Mouse (Mus musculus): Measurements from ENCODE around the gene Fat3. TPM values are rescaled to one million over a fixed set of nuclear protein-coding genes. Genes with fewer than 3 reads are reported as not detected.
A peak's percentile ranks its signal among the peaks of the same experiment; 100 is the strongest.

Gene Fat3
- total RNA-seq, 2 experiments from 2014 or later, result 39.2 to 43.5 TPM

DNA sequence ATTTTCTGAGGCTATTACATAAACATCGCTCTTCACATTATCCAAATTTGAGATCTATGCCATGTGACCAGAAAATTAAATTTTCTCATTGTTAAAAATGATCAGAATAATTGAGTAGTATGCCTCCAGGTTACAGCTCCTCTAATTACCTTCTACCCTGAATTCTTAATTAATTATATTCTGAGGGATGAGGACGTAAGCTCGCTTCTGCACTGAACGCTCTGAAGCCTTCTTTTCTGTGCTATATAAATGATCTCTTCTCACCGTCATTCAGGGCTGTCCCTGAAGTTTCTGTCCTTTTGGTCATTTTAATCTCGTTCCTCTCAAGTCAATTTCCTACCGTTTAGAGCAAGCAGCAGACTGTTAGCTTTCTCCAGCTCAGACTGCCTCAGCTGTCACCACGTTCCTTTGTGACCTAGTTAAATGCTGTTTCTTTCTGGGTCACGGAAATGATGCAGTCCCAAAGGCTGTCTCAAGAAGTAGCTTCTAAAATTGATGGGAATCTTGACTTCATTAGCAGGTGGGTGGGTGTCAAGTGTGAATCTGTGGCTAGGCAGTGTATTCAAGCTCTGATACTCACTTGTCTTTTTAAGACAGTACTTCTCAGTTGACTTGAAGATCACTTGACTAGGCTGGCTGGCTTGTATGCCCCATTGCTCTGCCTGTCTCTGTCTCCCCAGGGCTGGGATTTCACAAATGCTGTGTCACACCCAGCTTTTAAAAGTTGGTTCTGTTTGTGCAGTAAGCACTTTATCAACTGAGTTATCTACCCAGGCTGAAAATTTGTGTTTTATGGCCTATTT, 596.9 kb downstream of the Fat3 start:
- no peak for DNase-seq (ENCODE audit: low spot score in 2 of 2)

DNA sequence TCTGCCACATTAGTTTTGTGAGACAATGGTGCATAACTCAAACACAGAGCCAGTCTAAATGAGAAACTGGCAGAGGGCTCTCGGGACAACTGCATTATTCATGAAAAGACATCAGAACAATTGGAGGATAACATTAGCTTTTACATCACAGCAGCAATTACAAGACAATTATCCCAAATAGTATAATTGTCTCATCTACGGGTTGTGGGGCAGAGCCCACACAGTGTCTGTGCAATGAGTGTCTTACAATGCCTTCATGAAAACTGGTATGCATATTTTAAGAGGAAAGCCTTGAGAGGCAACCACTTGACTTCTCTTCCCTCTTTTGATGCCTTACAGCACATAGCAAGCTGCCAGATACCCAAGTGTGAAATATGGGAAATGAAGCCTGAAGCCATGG, 603.0 kb downstream of the Fat3 start:
- no peak for DNase-seq (ENCODE audit: low spot score in 2 of 2)

DNA sequence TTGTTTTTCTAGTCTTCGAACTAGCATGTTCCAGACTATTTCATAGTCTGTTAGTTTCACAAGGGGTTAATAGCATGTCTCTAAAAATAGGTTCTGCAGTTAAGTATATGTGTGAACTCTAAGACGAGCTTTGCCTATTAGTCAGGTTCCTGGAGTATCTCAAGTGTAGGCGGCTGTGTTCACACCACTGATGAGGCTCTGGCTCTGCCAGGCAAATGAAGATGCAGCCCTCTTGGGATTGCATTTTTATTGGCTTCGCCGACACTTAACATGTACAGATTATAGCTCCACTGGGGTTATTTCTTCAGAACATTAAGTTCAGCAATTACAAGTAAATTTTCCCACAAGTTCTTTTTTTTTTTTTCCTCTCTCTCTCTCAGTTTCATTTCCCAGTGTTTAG, 614.3 kb downstream of the Fat3 start:
- DNase-seq (ENCODE audit: low spot score in 2 of 2), result no peak

DNA sequence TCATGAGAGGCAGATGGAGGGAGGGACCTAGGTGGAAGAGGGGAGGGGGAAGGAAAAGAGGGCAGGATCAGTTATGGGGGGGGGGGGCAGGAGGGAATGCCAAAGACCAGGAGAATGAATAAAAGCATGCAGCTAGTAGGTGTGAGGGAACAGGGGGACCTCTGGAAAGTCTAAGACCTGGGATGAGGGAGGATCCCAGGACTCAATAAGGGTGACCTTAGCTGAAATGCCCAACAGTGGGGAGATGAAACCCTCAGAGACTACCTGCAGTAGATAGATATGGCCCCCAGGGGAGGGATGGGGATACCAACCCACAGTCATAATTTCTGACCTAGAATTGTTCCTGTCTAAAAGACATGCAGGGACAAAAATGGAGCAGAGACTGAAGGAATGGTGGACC, 620.3 kb downstream of the Fat3 start:
- no peak for DNase-seq (ENCODE audit: low spot score in 2 of 2)

DNA sequence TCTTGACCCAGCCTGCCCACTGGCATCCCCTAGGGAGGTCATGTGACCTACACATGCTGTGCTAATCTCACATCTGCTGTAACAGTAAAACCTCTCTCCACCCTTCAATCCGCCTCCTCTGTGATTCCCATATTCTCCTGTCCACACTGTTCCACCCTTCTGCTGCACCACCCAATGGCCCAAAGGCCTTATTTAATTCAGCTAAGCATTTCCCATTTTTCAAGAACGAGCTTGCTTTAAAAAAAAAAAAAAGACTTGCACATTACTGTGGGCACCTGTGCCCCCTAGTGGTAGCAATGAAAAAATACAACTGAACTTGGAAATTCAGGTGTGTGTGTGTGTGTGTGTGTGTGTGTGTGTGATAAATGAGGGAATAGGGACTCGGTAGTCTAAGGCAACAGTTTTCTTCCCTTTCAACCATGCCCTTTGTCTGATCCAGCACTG, 620.9 kb downstream of the Fat3 start:
- DNase-seq (ENCODE audit: low spot score in 2 of 2), result peak in 1 of 2 experiments; percentile 26

DNA sequence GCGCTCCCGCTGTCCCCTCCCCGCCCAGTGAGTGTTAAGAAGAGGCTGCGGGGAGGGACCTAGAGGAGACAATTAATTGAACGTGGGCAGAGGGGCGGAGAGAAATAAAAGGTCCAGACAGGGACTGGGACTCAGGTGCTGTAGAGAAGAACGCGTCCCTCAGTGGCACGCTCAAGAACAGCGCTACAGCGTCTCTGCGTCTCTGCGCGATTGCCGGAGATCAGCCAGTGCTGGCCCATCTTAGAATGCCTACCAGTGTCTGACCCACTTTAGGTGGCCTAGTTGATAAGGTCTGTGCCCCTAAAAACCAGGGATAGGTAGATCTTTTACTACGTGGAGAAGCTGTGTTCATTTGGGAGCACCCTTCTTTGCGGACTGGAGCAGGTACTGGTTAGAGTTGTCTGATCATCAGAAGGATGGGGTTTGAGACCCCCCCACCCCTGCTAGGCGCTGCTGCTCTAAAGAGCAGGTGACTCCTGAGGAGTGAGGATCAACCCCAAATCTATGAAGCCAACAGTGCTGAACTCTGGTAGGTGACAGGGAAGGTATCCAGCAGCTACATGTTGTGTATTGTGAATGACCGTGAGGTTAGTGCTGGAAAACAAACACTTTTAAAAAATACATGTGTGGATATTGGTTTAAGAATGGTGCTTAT, 626.5 kb downstream of the Fat3 start, which contains the start of gene Mtnr1b:
Gene Mtnr1b (minus strand): TSS at position 51 of the 655 bp plus-strand sequence.
- no peak for DNase-seq (ENCODE audit: low spot score in 2 of 2)

DNA sequence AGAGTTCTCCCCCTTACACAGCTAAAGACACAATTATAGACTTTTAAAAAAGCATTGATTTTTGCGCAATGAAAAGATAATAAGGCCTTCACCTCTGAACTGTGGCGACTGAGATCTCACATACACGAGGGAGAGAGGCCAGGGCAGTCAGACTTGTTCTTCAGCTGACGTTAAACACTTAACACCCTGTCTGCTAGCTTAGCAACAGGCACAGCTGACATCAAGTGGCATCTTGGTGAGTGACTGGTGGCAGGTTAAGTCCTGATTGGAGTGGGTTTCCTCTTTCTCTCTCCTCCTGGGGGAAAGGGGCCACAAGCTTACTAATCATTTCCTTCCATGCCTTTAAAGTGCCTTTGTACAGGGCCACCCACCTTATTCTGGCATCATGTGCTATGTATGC, 631.1 kb downstream of the Fat3 start:
- DNase-seq (ENCODE audit: low spot score in 2 of 2), result no peak

DNA sequence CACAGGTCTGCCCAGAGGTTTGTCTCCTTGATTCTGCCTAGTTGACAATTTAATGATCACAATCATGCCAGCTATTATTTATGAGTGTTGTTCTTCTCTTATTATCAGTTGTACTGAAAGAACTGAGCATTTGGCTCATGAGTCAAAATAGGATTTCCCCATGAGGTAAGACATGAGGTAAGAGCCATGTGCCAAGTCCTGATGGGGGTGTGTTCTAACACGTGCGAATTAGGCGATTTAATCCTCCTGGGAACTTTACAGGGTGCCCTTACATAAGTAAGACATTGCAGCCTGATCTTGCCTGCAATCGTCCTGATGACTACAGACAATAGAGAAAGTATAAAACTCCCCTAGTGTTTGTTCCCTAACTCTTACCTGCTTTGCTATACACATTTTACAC, 631.6 kb downstream of the Fat3 start:
- no peak for DNase-seq (ENCODE audit: low spot score in 2 of 2)

DNA sequence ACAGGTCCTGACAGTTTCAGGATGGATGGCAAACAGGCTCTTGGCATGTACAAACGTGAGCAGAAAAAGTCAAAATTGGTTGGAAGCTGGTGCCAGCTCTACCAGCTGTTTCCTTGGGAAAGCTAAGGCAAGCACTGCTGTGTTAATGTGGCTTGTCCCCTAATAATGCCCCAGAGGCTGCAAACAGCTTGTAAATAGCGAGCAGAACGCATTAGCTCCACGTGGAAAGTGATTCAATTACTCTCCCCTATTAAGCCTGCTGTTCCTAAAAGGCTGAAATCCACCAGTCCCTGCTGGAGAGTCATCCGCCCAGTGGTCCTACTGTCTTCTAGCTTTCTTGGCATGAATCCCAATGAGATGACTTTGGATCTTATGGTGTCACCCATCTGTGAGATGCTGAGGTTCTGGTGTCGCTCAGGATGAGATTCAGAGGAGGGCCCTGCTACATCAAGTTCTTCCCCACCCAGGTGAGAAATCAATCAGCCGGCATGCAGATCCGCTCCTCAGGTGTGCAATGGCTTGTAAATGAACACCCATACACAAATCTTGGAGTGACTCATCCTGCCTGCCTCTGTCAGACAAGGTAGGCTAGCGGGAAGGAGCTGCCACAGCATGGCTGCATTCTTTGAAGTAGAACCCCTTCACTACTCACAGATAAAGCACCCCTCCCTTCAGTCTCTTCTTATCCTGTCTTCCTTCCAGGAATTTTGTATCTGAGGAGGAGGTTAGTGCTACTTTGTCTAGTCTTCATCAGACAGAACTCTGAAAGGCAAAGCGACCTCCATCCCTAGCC, 634.6 kb downstream of the Fat3 start:
- DNase-seq (ENCODE audit: low spot score in 2 of 2), result no peak

DNA sequence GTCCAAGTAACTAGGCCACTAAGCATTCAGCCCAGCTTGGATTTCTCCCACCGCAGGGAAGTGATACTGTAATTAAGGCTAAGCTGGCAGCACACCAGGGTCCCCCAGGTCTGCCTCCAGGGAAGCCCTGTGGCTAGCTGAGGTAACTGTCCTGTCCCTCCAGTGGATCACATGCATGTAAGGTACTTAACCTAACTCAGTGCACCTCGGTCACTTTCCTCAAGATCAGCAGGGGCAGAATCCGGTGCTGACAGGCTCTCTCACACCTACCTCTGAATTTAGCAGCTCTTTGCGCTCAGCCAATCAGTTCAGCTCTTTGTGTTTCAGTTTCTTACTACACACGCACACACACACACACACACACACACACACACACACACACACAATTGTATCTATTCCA, 639.7 kb downstream of the Fat3 start:
- no peak for DNase-seq (ENCODE audit: low spot score in 2 of 2)

Data from layer of hippocampus, postnatal 10 days (tissue).